Mouse (Mus musculus) adrenal gland, postnatal 10 days (tissue): Measurements from ENCODE around the gene Gm20517. TPM values are rescaled to one million over a fixed set of nuclear protein-coding genes. Genes with fewer than 3 reads are reported as not detected.

Experiments
- DNase-seq: peaks from one replicate; pipeline ENCODE4 v3.0.0; 2021; ENCODE audit warnings: mixed read lengths
- total RNA-seq, 2 experiments: library from RNA; stranded (reverse); gene quantifications; 2 replicates each; pipeline ENCODE4 v1.2.3; 2021

The Gm20517 gene
- total RNA-seq, 2 experiments from 2014 or later: 2.8 to 5.5 TPM

DNA sequence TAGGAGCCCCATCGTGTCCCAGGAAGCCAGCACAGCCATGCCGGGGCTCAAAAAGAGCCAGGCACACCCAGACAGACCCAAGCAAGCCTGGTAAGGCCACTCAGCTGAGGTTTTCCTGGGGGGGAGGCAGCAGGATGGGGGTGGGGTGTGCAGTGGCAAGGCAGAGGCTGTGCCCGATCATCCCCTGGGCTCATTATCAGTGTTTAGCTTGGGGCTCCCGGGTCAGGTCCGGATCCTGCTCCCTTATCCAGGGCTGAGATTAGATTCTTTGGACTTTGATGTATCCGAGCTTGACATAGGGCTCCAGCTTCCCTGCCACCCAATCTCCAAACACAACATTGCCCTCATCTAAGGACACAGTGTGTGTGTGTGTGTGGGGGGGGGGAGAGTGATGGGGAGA, 100.5 kb downstream of the Gm20517 start:
- no peak for DNase-seq

- no peak for DNase-seq
Measured at GRCm38 (mm10) chr17:47712889-47713571, 101.6 kb downstream of the Gm20517 start.

- no peak for DNase-seq
Measured at GRCm38 (mm10) chr17:47715037-47715436, 103.6 kb downstream of the Gm20517 start.

DNA sequence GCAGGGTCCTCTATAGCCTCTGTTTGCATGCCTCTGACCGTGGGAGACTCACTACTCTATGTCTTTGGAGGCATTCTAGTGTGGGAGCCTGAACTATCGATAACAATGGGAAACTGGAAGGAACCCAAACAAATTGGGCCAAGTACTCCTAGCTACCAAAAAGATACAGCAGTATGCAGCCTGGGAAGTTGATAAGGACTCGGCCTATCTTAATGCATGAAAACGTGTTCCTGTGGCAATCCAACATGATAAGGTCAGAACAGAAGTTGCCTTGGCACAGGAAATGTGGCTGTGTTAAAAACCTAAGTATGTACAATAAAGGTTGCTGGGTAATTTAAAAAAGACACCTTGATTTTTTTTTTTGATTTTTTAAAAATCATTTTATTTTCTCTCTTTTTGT, 109.8 kb downstream of the Gm20517 start:
- no peak for DNase-seq

GRCm38 (mm10) chr17:47726566-47726965, 115.2 kb downstream of the Gm20517 start, which contains the start of gene Pgc:
Gene Pgc, plus strand, starts transcription at chr17:47726842.
- no peak for DNase-seq

DNA sequence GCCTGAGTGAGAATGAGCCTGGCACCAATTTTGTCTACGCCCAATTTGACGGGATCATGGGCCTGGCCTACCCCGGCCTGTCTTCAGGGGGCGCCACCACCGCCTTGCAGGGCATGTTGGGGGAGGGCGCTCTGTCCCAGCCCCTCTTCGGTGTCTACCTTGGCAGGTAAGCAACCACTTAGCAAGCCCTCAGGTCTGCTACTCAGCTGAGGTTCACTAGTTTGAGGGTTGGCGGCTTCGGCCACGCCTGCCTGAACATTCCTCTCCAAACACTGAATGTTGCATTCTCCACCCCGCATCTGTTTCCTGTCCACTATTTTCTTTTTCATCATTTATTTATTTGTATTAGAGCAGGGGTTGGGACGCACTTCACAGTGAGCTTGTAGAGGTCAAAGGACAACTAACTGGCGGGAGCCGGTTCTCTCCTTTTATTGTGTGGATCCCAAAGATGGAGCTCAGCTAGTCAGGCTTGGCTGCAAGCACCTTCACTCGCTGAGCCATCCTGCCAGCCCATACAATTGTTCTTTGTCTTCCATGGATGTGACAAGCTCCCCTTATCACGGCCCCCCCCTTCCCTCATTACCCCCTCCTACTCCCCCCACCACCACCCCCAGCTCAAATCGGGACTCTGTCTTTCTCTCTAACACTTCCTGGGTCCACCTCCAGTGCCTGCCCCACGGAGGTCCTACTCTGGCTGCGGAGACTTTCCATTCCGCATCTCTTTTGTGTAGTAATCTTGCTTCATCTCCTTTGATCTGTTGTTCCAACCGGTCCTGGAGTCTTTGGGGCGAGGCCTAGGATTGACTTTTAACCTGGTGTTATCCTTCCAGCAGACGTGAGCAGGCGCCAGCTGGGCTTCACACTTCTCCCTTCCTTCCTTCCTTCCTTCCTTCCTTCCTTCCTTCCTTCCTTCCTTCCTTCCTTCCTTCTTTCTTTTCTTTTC, 119.5 kb downstream of the Gm20517 start:
- no peak for DNase-seq

Other genes with a start within 250 kb of the Gm20517 start
- gene Mrps10, start 242.7 kb upstream of the Gm20517 start, total RNA-seq: 10 to 100 TPM; 50.8 to 52.0 TPM
- under 1 TPM; 0.70 to 0.78 TPM for gene Guca1b, start 226.2 kb upstream of the Gm20517 start, total RNA-seq
- gene Guca1a, start 211.0 kb upstream of the Gm20517 start, total RNA-seq: 1 to 10 TPM; 1.3 to 1.4 TPM
- gene AI661453, start 175.0 kb upstream of the Gm20517 start, total RNA-seq: 1 to 10 TPM; 1.8 to 2.6 TPM
- gene 1700001C19Rik, start 174.2 kb upstream of the Gm20517 start, total RNA-seq: 1 to 10 TPM in 1 of 2 experiments, under 1 TPM in 1; 0.79 to 1.9 TPM
- 10 to 100 TPM; 15.4 to 19.1 TPM for gene Taf8, start 109.3 kb upstream of the Gm20517 start, total RNA-seq
- gene Ccnd3, start 106.5 kb upstream of the Gm20517 start, total RNA-seq: 100 to 1,000 TPM; 178 to 185 TPM
- 10 to 100 TPM; 14.1 to 16.6 TPM for gene Bysl, start 97 bp upstream of the Gm20517 start, total RNA-seq
- 10 to 100 TPM; 38.1 to 39.8 TPM for gene Med20, start within 50 bp of the Gm20517 start, total RNA-seq
- 1 to 10 TPM; 6.8 to 9.0 TPM for gene Usp49, start 19.1 kb downstream of the Gm20517 start, total RNA-seq
- gene Tomm6, start 76.8 kb downstream of the Gm20517 start, total RNA-seq: 100 to 1,000 TPM; 223 to 226 TPM
- gene Frs3, start 77.4 kb downstream of the Gm20517 start, total RNA-seq: 1 to 10 TPM; 3.2 to 7.5 TPM
- gene Gm21981, start 82.9 kb downstream of the Gm20517 start, total RNA-seq: 1 to 10 TPM; 1.1 to 1.5 TPM
- gene Prickle4, start 83.1 kb downstream of the Gm20517 start, total RNA-seq: 1 to 10 TPM; 2.2 to 4.8 TPM
- gene Pgc, start 115.3 kb downstream of the Gm20517 start, total RNA-seq: not detected
- gene Tfeb, start 125.4 kb downstream of the Gm20517 start, total RNA-seq: 10 to 100 TPM; 19.9 to 29.7 TPM
- gene Mdfi, start 223.1 kb downstream of the Gm20517 start, total RNA-seq: 1 to 10 TPM; 4.2 to 5.3 TPM